ENCODE assay signal across 7 mouse cellular contexts in genomic region chr13:45749937-45750336, GRCm38 (mm10).
A peak's percentile ranks its signal among the peaks of the same experiment; 100 is the strongest.
DNase-seq lines count a peak whose midpoint lies in the region; ATAC-seq lines count a peak whose summit lies in the region.

No protein-coding gene starts in this region.

- peaks cover 37% of the 10 kb centered on the region for H3K4me1 ChIP-seq in neural tube, embryonic 13.5 days (replicated peaks)
- H3K4me1 ChIP-seq in neural tube, embryonic 15.5 days = peaks cover 20% of the 10 kb centered on the region; the same call in 1 of the 2 replicates
- H3K4me1 ChIP-seq in forebrain, embryonic 16.5 days (replicated peaks; ENCODE audit: control insufficient read depth, insufficient read depth, low read length) = peaks cover 16% of the 10 kb centered on the region

- H3K27me3 ChIP-seq in neural tube, embryonic 13.5 days = no peaks in the 10 kb centered on the region
- H3K27me3 ChIP-seq in neural tube, embryonic 15.5 days (replicated peaks) = no peaks in the 10 kb centered on the region
- no peaks in the 10 kb centered on the region for H3K27me3 ChIP-seq in forebrain, embryonic 16.5 days (replicated peaks; ENCODE audit: control insufficient read depth, insufficient read depth, low read length)

- no peaks in the 10 kb centered on the region for H3K36me3 ChIP-seq in neural tube, embryonic 13.5 days
- H3K36me3 ChIP-seq in neural tube, embryonic 15.5 days = no peaks in the 10 kb centered on the region
- no peaks in the 10 kb centered on the region for H3K36me3 ChIP-seq in forebrain, embryonic 16.5 days (ENCODE audit: control insufficient read depth, insufficient read depth)

- no peak for ATAC-seq in neural tube, embryonic 13.5 days (ENCODE audit: low read depth)
- ATAC-seq in neural tube, embryonic 15.5 days (ENCODE audit: low FRiP score) = no peak
- ATAC-seq in forebrain, embryonic 16.5 days = no peak
- no peak for ATAC-seq in erythroblast, adult 5-6 weeks (replicated peaks; ENCODE audit: low FRiP score, poor library complexity, severe bottlenecking)

- H3K4me2 ChIP-seq in neural tube, embryonic 13.5 days = no peak overlapping the region
- no peak overlapping the region for H3K4me2 ChIP-seq in neural tube, embryonic 15.5 days
- H3K4me2 ChIP-seq in forebrain, embryonic 16.5 days (ENCODE audit: low read length) = no peak overlapping the region

- no peaks in the 10 kb centered on the region for H3K9me3 ChIP-seq in neural tube, embryonic 13.5 days
- no peaks in the 10 kb centered on the region for H3K9me3 ChIP-seq in neural tube, embryonic 15.5 days (replicated peaks)
- no peaks in the 10 kb centered on the region for H3K9me3 ChIP-seq in forebrain, embryonic 16.5 days (ENCODE audit: control insufficient read depth, low read length)

- DNase-seq in kidney, adult 8-10 months = peak; percentile 12 to 15
- DNase-seq in adrenal gland, adult 2 months = no peak
- no peak for DNase-seq in right cerebral cortex, postnatal 36 days (ENCODE audit: low spot score in 2 of 2)

- H3K9ac ChIP-seq in neural tube, embryonic 13.5 days = no peak overlapping the region
- H3K9ac ChIP-seq in neural tube, embryonic 15.5 days (replicated peaks) = no peak overlapping the region
- no peak overlapping the region for H3K9ac ChIP-seq in forebrain, embryonic 16.5 days (replicated peaks; ENCODE audit: low read depth, low read length)

- peak overlapping the region; percentile 38; the same call in 1 of the 2 replicates for H3K27ac ChIP-seq in neural tube, embryonic 13.5 days (replicated peaks)
- no peak overlapping the region for H3K27ac ChIP-seq in neural tube, embryonic 15.5 days (replicated peaks)
- 0 out of 2 replicates have a peak overlapping the region, but pooled peaks have one; percentile 14 for H3K27ac ChIP-seq in forebrain, embryonic 16.5 days (ENCODE audit: low read length)

- no peak overlapping the region for H3K4me3 ChIP-seq in neural tube, embryonic 13.5 days
- H3K4me3 ChIP-seq in neural tube, embryonic 15.5 days (replicated peaks) = no peak overlapping the region
- H3K4me3 ChIP-seq in forebrain, embryonic 16.5 days (replicated peaks; ENCODE audit: low read length) = no peak overlapping the region

- WGBS in neural tube, embryonic 13.5 days = 58% methylated on average over 1 of the region's 1 CpGs
- WGBS in neural tube, embryonic 15.5 days = 69% methylated on average over 1 of the region's 1 CpGs
- 38% methylated on average over 1 of the region's 1 CpGs for WGBS in forebrain, embryonic 16.5 days

Comparison
In these comparisons a context has a peak if more than half of its experiments do, and no peak if none do; other contexts are left out.
1. DNase-seq: peak in kidney, adult 8-10 months (2 of 2); none in adrenal gland, adult 2 months (single experiment) and right cerebral cortex, postnatal 36 days (0 of 2).